Mouse (Mus musculus): ENCODE results near the gene Ccser2. TPM values are rescaled to one million over a fixed set of nuclear protein-coding genes. Genes with fewer than 3 reads are reported as not detected.
"Not testable (repeated sequence)": the region's sequence is repeated elsewhere in the genome, so short reads cannot be mapped to it uniquely, and the experiment has no call there.

Gene Ccser2
- 27.3 and 31.1 TPM in 2 replicates for polyA plus RNA-seq (2014; fragmentation: Nextera tagmentation; extraction: Ambion mirVana)

GRCm38 (mm10) chr14:36968628-36969147 lies at the start of gene Ccser2:
Gene Ccser2, minus strand, starts transcription at chr14:36968777.
- peak within 1 kb of the TSS; percentile 76 for H3K27ac ChIP-seq (ENCODE audit: low read depth)
- H3K4me3 ChIP-seq (ENCODE audit: low read depth, low read length), result peak within 1 kb of the TSS; percentile 69
- peak within 1 kb of the TSS; percentile 77 for H3K9ac ChIP-seq (ENCODE audit: low read length)
- no peaks in the 10 kb centered on the region; the same call in 1 of the 2 replicates for H3K4me1 ChIP-seq (replicated peaks; ENCODE audit: control insufficient read depth, insufficient read depth, low read length)
- no peaks in the 10 kb centered on the region for H3K36me3 ChIP-seq (ENCODE audit: control insufficient read depth, insufficient read depth, low read length)
- H3K27me3 ChIP-seq (replicated peaks; ENCODE audit: control insufficient read depth, insufficient read depth, low read length), result no peaks in the 10 kb centered on the region
- WGBS, result under 1% methylated on average over 38 of the region's 39 CpGs
- peak; percentile 99 for ATAC-seq (replicated peaks; ENCODE audit: low FRiP score, low TSS enrichment, low read depth)
- no peaks in the 10 kb centered on the region for H3K9me3 ChIP-seq (ENCODE audit: control insufficient read depth, low read length)
- peak; percentile 98 for DNase-seq (ENCODE audit: low spot score)
- peak within 1 kb of the TSS; percentile 59 for H3K4me2 ChIP-seq (ENCODE audit: low read length)

GRCm38 (mm10) chr14:37015894-37016293 lies 47.3 kb upstream of the Ccser2 start:
- Histone ChIP-seq H3K36me3 (ENCODE audit: control insufficient read depth, insufficient read depth, low read length) (no peaks in the 10 kb centered on the region), H3K9ac (ENCODE audit: low read length) (no peak overlapping the region), H3K4me3 (ENCODE audit: low read depth, low read length) (no peak overlapping the region), H3K27ac (ENCODE audit: low read depth) (no peak overlapping the region), H3K27me3 (replicated peaks; ENCODE audit: control insufficient read depth, insufficient read depth, low read length) (no peaks in the 10 kb centered on the region), H3K4me1 (replicated peaks; ENCODE audit: control insufficient read depth, insufficient read depth, low read length) (no peaks in the 10 kb centered on the region), H3K4me2 (ENCODE audit: low read length) (no peak overlapping the region), H3K9me3 (ENCODE audit: control insufficient read depth, low read length) (peaks cover 3% of the 10 kb centered on the region; the same call in 1 of the 2 replicates)
- 31% methylated on average over 5 of the region's 5 CpGs for WGBS
- ATAC-seq (replicated peaks; ENCODE audit: low FRiP score, low TSS enrichment, low read depth) (no peak), DNase-seq (ENCODE audit: low spot score) (peak; percentile 71)

- Histone ChIP-seq H3K36me3 (ENCODE audit: control insufficient read depth, insufficient read depth, low read length) (no peaks in the 10 kb centered on the region), H3K4me2 (ENCODE audit: low read length) (no peak overlapping the region), H3K4me3 (ENCODE audit: low read depth, low read length) (no peak overlapping the region), H3K9me3 (ENCODE audit: control insufficient read depth, low read length) (peaks cover 3% of the 10 kb centered on the region; the same call in 1 of the 2 replicates), H3K27me3 (replicated peaks; ENCODE audit: control insufficient read depth, insufficient read depth, low read length) (no peaks in the 10 kb centered on the region), H3K9ac (ENCODE audit: low read length) (no peak overlapping the region), H3K27ac (ENCODE audit: low read depth) (no peak overlapping the region), H3K4me1 (replicated peaks; ENCODE audit: control insufficient read depth, insufficient read depth, low read length) (no peaks in the 10 kb centered on the region)
- WGBS, result 46% methylated on average over 3 of the region's 3 CpGs
- no peak for ATAC-seq (replicated peaks; ENCODE audit: low FRiP score, low TSS enrichment, low read depth)
- no peak for DNase-seq (ENCODE audit: low spot score)
These were observed 45.1 kb upstream of the Ccser2 start for GRCm38 (mm10) chr14:37013644-37014043.

GRCm38 (mm10) chr14:37009686-37010085 lies 41.1 kb upstream of the Ccser2 start:
- Histone ChIP-seq H3K4me1 (replicated peaks; ENCODE audit: control insufficient read depth, insufficient read depth, low read length) (no peaks in the 10 kb centered on the region), H3K27ac (ENCODE audit: low read depth) (no peak overlapping the region), H3K9ac (ENCODE audit: low read length) (no peak overlapping the region), H3K4me3 (ENCODE audit: low read depth, low read length) (no peak overlapping the region), H3K9me3 (ENCODE audit: control insufficient read depth, low read length) (no peaks in the 10 kb centered on the region), H3K27me3 (replicated peaks; ENCODE audit: control insufficient read depth, insufficient read depth, low read length) (no peaks in the 10 kb centered on the region), H3K4me2 (ENCODE audit: low read length) (no peak overlapping the region), H3K36me3 (ENCODE audit: control insufficient read depth, insufficient read depth, low read length) (no peaks in the 10 kb centered on the region)
- WGBS, result 68% methylated on average over 2 of the region's 2 CpGs
- no peak for ATAC-seq (replicated peaks; ENCODE audit: low FRiP score, low TSS enrichment, low read depth)
- DNase-seq (ENCODE audit: low spot score), result no peak

GRCm38 (mm10) chr14:37006489-37006888 lies 37.9 kb upstream of the Ccser2 start:
- Histone ChIP-seq H3K27ac (ENCODE audit: low read depth) (no peak overlapping the region), H3K4me1 (replicated peaks; ENCODE audit: control insufficient read depth, insufficient read depth, low read length) (no peaks in the 10 kb centered on the region), H3K36me3 (ENCODE audit: control insufficient read depth, insufficient read depth, low read length) (no peaks in the 10 kb centered on the region), H3K4me3 (ENCODE audit: low read depth, low read length) (no peak overlapping the region), H3K9ac (ENCODE audit: low read length) (no peak overlapping the region), H3K27me3 (replicated peaks; ENCODE audit: control insufficient read depth, insufficient read depth, low read length) (no peaks in the 10 kb centered on the region), H3K9me3 (ENCODE audit: control insufficient read depth, low read length) (no peaks in the 10 kb centered on the region), H3K4me2 (ENCODE audit: low read length) (no peak overlapping the region)
- 79% methylated on average over 8 of the region's 8 CpGs for WGBS
- no peak for DNase-seq (ENCODE audit: low spot score)
- ATAC-seq (replicated peaks; ENCODE audit: low FRiP score, low TSS enrichment, low read depth), result no peak

GRCm38 (mm10) chr14:37005865-37006264 lies 37.3 kb upstream of the Ccser2 start:
- WGBS, result 31% methylated on average over 3 of the region's 3 CpGs
- no peaks in the 10 kb centered on the region for H3K4me1 ChIP-seq (replicated peaks; ENCODE audit: control insufficient read depth, insufficient read depth, low read length)

GRCm38 (mm10) chr14:37003431-37004095 lies 35.0 kb upstream of the Ccser2 start:
- no peak for ATAC-seq (replicated peaks; ENCODE audit: low FRiP score, low TSS enrichment, low read depth)

More at GRCm38 (mm10) chr14:37005865-37006264, 37.3 kb upstream of the Ccser2 start:
- ATAC-seq (replicated peaks; ENCODE audit: low FRiP score, low TSS enrichment, low read depth) (no peak), DNase-seq (ENCODE audit: low spot score) (no peak)
- Histone ChIP-seq H3K9me3 (ENCODE audit: control insufficient read depth, low read length) (no peaks in the 10 kb centered on the region), H3K9ac (ENCODE audit: low read length) (no peak overlapping the region), H3K27me3 (replicated peaks; ENCODE audit: control insufficient read depth, insufficient read depth, low read length) (no peaks in the 10 kb centered on the region), H3K27ac (ENCODE audit: low read depth) (no peak overlapping the region), H3K4me3 (ENCODE audit: low read depth, low read length) (no peak overlapping the region), H3K36me3 (ENCODE audit: control insufficient read depth, insufficient read depth, low read length) (no peaks in the 10 kb centered on the region), H3K4me2 (ENCODE audit: low read length) (no peak overlapping the region)

GRCm38 (mm10) chr14:37002852-37003251 lies 34.3 kb upstream of the Ccser2 start:
- Histone ChIP-seq H3K36me3 (ENCODE audit: control insufficient read depth, insufficient read depth, low read length) (no peaks in the 10 kb centered on the region), H3K27me3 (replicated peaks; ENCODE audit: control insufficient read depth, insufficient read depth, low read length) (no peaks in the 10 kb centered on the region), H3K4me3 (ENCODE audit: low read depth, low read length) (no peak overlapping the region), H3K4me2 (ENCODE audit: low read length) (no peak overlapping the region), H3K4me1 (replicated peaks; ENCODE audit: control insufficient read depth, insufficient read depth, low read length) (no peaks in the 10 kb centered on the region), H3K9me3 (ENCODE audit: control insufficient read depth, low read length) (no peaks in the 10 kb centered on the region), H3K27ac (ENCODE audit: low read depth) (no peak overlapping the region), H3K9ac (ENCODE audit: low read length) (no peak overlapping the region)
- 76% methylated on average over 2 of the region's 2 CpGs for WGBS
- ATAC-seq (replicated peaks; ENCODE audit: low FRiP score, low TSS enrichment, low read depth), result no peak
- DNase-seq (ENCODE audit: low spot score), result no peak

More at GRCm38 (mm10) chr14:37003431-37004095, 35.0 kb upstream of the Ccser2 start:
- Histone ChIP-seq H3K36me3 (ENCODE audit: control insufficient read depth, insufficient read depth, low read length) (no peaks in the 10 kb centered on the region), H3K9ac (ENCODE audit: low read length) (no peak overlapping the region), H3K4me2 (ENCODE audit: low read length) (no peak overlapping the region), H3K27me3 (replicated peaks; ENCODE audit: control insufficient read depth, insufficient read depth, low read length) (no peaks in the 10 kb centered on the region), H3K9me3 (ENCODE audit: control insufficient read depth, low read length) (no peaks in the 10 kb centered on the region), H3K4me3 (ENCODE audit: low read depth, low read length) (no peak overlapping the region), H3K4me1 (replicated peaks; ENCODE audit: control insufficient read depth, insufficient read depth, low read length) (no peaks in the 10 kb centered on the region), H3K27ac (ENCODE audit: low read depth) (no peak overlapping the region)
- WGBS, result 75% methylated on average over 8 of the region's 8 CpGs
- no peak for DNase-seq (ENCODE audit: low spot score)

GRCm38 (mm10) chr14:37000780-37001179 lies 32.2 kb upstream of the Ccser2 start:
- not testable (repeated sequence) for H3K27ac ChIP-seq (ENCODE audit: low read depth); H3K27me3 ChIP-seq (replicated peaks; ENCODE audit: control insufficient read depth, insufficient read depth, low read length); H3K4me3 ChIP-seq (ENCODE audit: low read depth, low read length); ATAC-seq (replicated peaks; ENCODE audit: low FRiP score, low TSS enrichment, low read depth); DNase-seq (ENCODE audit: low spot score); H3K4me2 ChIP-seq (ENCODE audit: low read length); H3K4me1 ChIP-seq (replicated peaks; ENCODE audit: control insufficient read depth, insufficient read depth, low read length); H3K36me3 ChIP-seq (ENCODE audit: control insufficient read depth, insufficient read depth, low read length); H3K9ac ChIP-seq (ENCODE audit: low read length); H3K9me3 ChIP-seq (ENCODE audit: control insufficient read depth, low read length)
- 67% methylated on average over 6 of the region's 6 CpGs for WGBS

Data from intestine, embryonic 14.5 days (tissue).